Mouse (Mus musculus): ENCODE data around the gene Gm17174. TPM values are rescaled to one million over a fixed set of nuclear protein-coding genes. Genes with fewer than 3 reads are reported as not detected.

Gene Gm17174
- polyA plus RNA-seq (2017; shearing (Covaris generic)) = not detected

GRCm38 (mm10) chr14:51592039-51592438 lies at the start of gene Gm17174:
TSS of gene Gm17174 (minus strand) at chr14:51592139.

GRCm38 (mm10) chr14:51635566-51635965 lies 43.6 kb upstream of the Gm17174 start, which contains the start of gene Gm4181:
TSS of gene Gm4181 (minus strand) at chr14:51635666.

DNA sequence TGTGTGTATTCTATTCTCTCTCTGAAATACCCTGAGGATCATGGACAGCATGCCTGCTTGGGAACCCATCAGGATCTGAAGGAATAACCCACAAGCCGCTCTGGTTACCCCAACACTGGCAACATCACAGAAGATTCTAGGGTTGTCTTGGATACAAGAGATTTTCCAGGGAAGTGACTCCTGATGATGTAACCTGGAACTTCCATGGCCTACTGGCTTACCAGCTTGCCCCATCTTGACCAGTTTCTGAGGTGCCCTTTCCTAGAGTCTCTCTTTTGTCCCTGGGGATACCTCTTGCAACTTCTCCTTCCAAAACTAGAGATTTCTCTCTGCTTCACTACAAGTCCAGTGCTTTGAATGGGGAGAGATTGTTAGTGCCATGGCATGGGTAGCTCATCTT lies 19.3 kb upstream of the Gm17174 start, which contains the start of gene Gm17078:
TSS of gene Gm17078 (minus strand) at position 101 of the 400 bp plus-strand sequence.

GRCm38 (mm10) chr14:51573963-51574362 lies 18.0 kb downstream of the Gm17174 start, which contains the start of gene Gm17175:
TSS of gene Gm17175 (minus strand) at chr14:51574063.

DNA sequence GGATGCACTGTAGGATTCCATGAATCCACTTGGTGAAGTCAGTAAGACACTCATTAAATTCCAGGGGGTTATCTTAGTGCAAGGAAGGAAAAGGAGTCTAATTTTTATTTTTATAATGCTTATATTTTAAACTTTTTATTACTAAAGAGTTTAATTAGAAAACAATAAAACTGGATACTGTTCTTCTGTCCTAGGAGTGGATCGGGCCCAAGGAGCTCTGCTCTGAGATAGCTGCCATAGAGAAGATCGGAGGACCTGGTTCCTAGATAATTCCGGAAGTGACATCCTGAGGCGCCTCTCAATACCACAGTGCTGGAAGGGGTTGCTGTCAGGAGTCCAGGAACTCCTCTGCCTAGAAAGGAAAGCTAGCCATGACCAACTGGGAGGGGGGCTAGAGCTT lies 39.4 kb downstream of the Gm17174 start, which contains the start of gene Gm5622:
TSS of gene Gm5622 (plus strand) at position 301 of the 400 bp plus-strand sequence.

Other genes with a start within 250 kb of the Gm17174 start
- 1 to 10 TPM in 1 of 2 experiments, not detected in 1; 1.4 TPM for gene Gm7247, start 230.4 kb downstream of the Gm17174 start, polyA plus RNA-seq (2017; shearing (Covaris generic))
- under 1 TPM; 0.12 TPM for gene Vmn2r88, start 181.3 kb downstream of the Gm17174 start, polyA plus RNA-seq (2017; shearing (Covaris generic))
- not detected for gene Vmn2r89, start 140.3 kb downstream of the Gm17174 start, polyA plus RNA-seq (2017; shearing (Covaris generic))
- under 1 TPM in 1 of 2 experiments, not detected in 1; 0.49 TPM for gene Gm5622, start 39.3 kb downstream of the Gm17174 start, polyA plus RNA-seq (2017; shearing (Covaris generic))
- not detected for gene Gm17175, start 18.1 kb downstream of the Gm17174 start, polyA plus RNA-seq (2017; shearing (Covaris generic))
- gene Gm17078, start 19.2 kb upstream of the Gm17174 start, polyA plus RNA-seq (2017; shearing (Covaris generic)) = not detected
- not detected for gene Gm4181, start 43.5 kb upstream of the Gm17174 start, polyA plus RNA-seq (2017; shearing (Covaris generic))
- not detected for gene Gm17079, start 103.3 kb upstream of the Gm17174 start, polyA plus RNA-seq (2017; shearing (Covaris generic))
- gene Gm5800, start 125.0 kb upstream of the Gm17174 start, polyA plus RNA-seq (2017; shearing (Covaris generic)) = not detected
- gene Ang4, start 181.5 kb upstream of the Gm17174 start, polyA plus RNA-seq (2017; shearing (Covaris generic)) = not detected
- gene AY358078, start 207.9 kb upstream of the Gm17174 start, polyA plus RNA-seq (2017; shearing (Covaris generic)) = under 1 TPM in 1 of 2 experiments, not detected in 1; 0.17 TPM